Mouse (Mus musculus) ES-E14 (cell line): ENCODE results near the gene Mgat4a. TPM values are rescaled to one million over a fixed set of nuclear protein-coding genes. Genes with fewer than 3 reads are reported as not detected.

ENCODE experiments used
- DNase-seq: peaks from one replicate; pipeline ENCODE4 v3.0.0-alpha.2; 2013; ENCODE audit warnings: low read depth, low spot score
- H3K27ac ChIP-seq: 2 replicates; pipeline ENCODE4 v1.5.1; 2012; ENCODE audit warnings: low read depth, mild to moderate bottlenecking, low read length, moderate library complexity, mixed read lengths; ENCODE audit not compliant: poor library complexity, insufficient read depth, severe bottlenecking
- H3K36me3 ChIP-seq: 2 replicates; pipeline ENCODE4 v1.6.1; 2012; ENCODE audit warnings: mild to moderate bottlenecking, low read length, moderate library complexity, mixed read lengths; ENCODE audit not compliant: control insufficient read depth, poor library complexity, insufficient read depth, severe bottlenecking
- H3K4me1 ChIP-seq, 2 experiments: fragments of 150-350 bp in 1 of 2; sonication (generic) in 1 of 2; 2 replicates each; pipeline ENCODE4 v1.6.1; 2012; ENCODE audit warnings: low read length in 2 of 2, mild to moderate bottlenecking in 1 of 2, mixed read lengths in 1 of 2; ENCODE audit not compliant: control insufficient read depth in 2 of 2, insufficient read depth in 2 of 2, poor library complexity in 1 of 2
- H3K4me3 ChIP-seq, 2 experiments: fragments of 150-350 bp in 1 of 2; sonication (generic) in 1 of 2; 2 replicates each; pipeline ENCODE4 v1.5.1; 2012; ENCODE audit warnings: low read length in 2 of 2, low read depth in 1 of 2, mild to moderate bottlenecking in 1 of 2, mixed read lengths in 1 of 2; ENCODE audit not compliant: insufficient read depth in 1 of 2, poor library complexity in 1 of 2, severe bottlenecking in 1 of 2
- H3K9ac ChIP-seq: 2 replicates; pipeline ENCODE4 v1.6.1; 2012; ENCODE audit warnings: low read depth, mild to moderate bottlenecking, low read length, mixed read lengths; ENCODE audit not compliant: poor library complexity, insufficient read depth, severe bottlenecking
- H3K9me3 ChIP-seq: fragments of 150-350 bp; sonication (generic); 2 replicates; pipeline ENCODE4 v1.6.1; 2012; ENCODE audit warnings: low read depth, mild to moderate bottlenecking, low read length; ENCODE audit not compliant: control insufficient read depth, insufficient read depth
- CHD2 ChIP-seq: IDR thresholded peaks from 2 replicates; pipeline ENCODE4 v1.6.1; 2014; ENCODE audit warnings: mild to moderate bottlenecking, low read depth, low read length, inconsistent platforms
- HCFC1 ChIP-seq: IDR thresholded peaks from 2 replicates; pipeline ENCODE4 v1.6.1; 2012; ENCODE audit warnings: low read length, inconsistent platforms, borderline replicate concordance; ENCODE audit not compliant: insufficient read depth
- MAFK ChIP-seq: IDR thresholded peaks from 2 replicates; pipeline ENCODE4 v1.6.1; 2014; ENCODE audit warnings: mild to moderate bottlenecking, low read depth, low read length, inconsistent platforms; ENCODE audit not compliant: insufficient read depth
- ZC3H11A ChIP-seq: IDR thresholded peaks from 2 replicates; pipeline ENCODE4 v1.6.1; 2012; ENCODE audit warnings: low read depth, mild to moderate bottlenecking, inconsistent platforms, low read length, borderline replicate concordance
- ZNF384 ChIP-seq: IDR thresholded peaks from 2 replicates; pipeline ENCODE4 v1.6.1; 2012; ENCODE audit warnings: low read depth, low read length, inconsistent platforms
- in situ Hi-C, 2 experiments: fragments of 600-800 bp; cut with MboI; formaldehyde crosslinking; loops; one replicate each; pipeline ENCODE4 v1.15.1; 2025; ENCODE audit warnings: low sequenced_read_pairs in 2 of 2, inconsistent platforms in 1 of 2; ENCODE audit not compliant: unreplicated experiment in 2 of 2
- total RNA-seq: library from RNA; depleted of rRNA; stranded (reverse); fragments of 300-350 nt; gene quantifications from 2 replicates; pipeline ENCODE4 v1.2.3, GENCODE M21; 2012

Gene Mgat4a
- total RNA-seq, 1 experiment, result 9.8 TPM

DNA sequence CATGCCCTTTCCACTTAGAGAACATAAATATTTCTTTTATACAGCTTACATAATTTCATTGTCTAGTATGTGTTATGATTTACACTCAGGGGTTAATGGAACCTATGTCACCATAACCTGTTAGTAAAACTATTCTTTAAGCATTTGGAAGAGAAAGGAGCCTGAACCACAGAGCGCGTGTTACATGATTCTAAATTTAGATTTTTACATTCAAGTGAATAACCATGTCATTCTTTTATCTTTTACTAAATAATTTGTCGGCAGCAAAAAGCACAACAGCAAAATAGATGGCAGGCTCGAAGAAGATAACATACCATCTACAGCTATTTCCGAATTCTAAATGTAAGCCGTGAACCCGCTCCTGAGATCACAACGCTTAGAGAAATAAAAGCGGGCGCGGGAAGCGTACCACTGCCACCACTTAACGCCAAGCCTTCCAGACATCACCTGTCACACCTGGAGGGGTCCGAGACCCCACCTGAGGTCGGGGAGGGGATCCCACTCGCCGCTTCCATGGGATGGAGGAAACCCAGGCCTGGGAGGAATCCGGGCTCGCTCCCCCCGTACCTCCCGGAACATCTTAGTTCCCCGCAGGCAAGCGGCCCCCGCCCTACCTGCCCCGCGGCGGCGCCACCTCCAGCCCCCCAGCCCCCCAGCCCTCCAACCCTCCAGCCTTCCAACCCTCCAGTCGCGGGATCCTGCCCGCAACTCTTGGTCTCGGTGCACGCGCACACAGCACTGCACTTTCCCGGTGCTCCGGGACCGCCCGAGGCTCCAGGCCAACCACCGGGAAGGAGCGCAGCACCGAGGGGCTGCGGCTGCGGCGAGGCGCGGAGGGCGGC is 627 bp downstream of the Mgat4a start:
- TF ChIP-seq ZC3H11A (no peak), CHD2 (no peak), ZNF384 (no peak), MAFK (no peak), HCFC1 (no peak)
- peak; percentile 13 for DNase-seq
- peaks cover 0 to 7% of the 10 kb centered on the region in 2 experiments; a peak in 1 of 4 replicates for H3K4me1 ChIP-seq
- H3K9me3 ChIP-seq, result no peaks in the 10 kb centered on the region
- H3K4me3 ChIP-seq, result peak overlapping the region; percentile 92 to 96
- no peak overlapping the region for H3K27ac ChIP-seq
- in situ Hi-C loops, result no loop called here
- peaks cover 3% of the 10 kb centered on the region; the same call in 1 of the 2 replicates for H3K36me3 ChIP-seq
- H3K9ac ChIP-seq, result peak overlapping the region; percentile 89

DNA sequence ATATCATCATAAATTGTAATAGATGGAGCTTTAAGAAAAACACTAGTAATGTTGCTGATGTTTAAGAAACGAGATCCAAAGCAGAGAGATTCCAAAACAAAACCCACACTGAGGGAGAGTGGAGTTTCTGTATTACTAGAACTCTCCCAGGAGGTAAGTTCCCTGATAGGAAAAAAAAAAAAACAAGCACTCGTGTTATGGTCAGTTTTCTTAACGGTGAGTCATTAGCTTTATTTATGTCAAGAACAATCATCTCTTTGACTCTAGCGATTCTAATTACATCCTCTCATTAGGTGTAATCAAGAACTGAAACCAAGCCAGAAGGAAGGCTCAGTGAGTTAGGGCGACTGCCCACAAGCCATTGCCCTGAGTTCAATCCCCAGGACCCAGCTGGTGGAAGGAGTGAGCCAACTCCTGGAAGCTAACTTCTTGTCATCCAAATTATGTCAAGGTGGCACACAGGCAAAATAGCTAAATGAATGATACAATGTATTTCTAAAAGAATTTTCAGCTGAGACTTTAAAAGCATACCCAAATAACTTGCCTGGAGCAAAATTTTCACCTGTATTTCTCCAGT is 6.2 kb downstream of the Mgat4a start:
- H3K36me3 ChIP-seq, result peaks cover 3% of the 10 kb centered on the region; the same call in 1 of the 2 replicates
- no peak overlapping the region for H3K27ac ChIP-seq
- in situ Hi-C loops, result no loop called here
- H3K9ac ChIP-seq, result no peak overlapping the region
- H3K4me1 ChIP-seq, result no peaks in the 10 kb centered on the region
- no peak for DNase-seq
- no peak overlapping the region for H3K4me3 ChIP-seq
- H3K9me3 ChIP-seq, result no peaks in the 10 kb centered on the region
- TF ChIP-seq ZC3H11A (no peak), MAFK (no peak), HCFC1 (no peak), ZNF384 (no peak), CHD2 (no peak)

DNA sequence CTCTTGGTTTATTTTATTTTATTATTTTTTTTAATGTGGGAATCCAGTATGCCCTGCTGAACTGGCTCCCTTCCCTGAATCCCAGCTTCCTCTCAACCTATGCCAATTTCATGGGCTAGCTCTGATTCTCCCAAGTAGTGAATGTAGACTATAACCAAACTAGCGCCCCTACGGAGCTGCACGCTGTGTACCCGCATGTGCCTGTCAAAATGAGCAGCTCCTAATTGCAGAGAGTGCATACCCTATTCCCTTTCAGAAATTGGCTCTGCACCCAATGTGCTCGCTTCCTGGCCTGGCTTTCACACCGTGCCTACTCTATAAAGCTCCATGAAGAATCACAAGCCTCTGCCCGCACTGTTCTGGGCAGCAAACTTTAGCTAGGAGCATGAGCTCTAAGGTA is 7.6 kb downstream of the Mgat4a start:
- H3K4me1 ChIP-seq, result peaks cover 0 to 6% of the 10 kb centered on the region in 2 experiments; a peak in 1 of 4 replicates
- H3K9ac ChIP-seq, result no peak overlapping the region
- H3K36me3 ChIP-seq, result peaks cover 3% of the 10 kb centered on the region; the same call in 1 of the 2 replicates
- in situ Hi-C loops, result no loop called here
- DNase-seq, result no peak
- no peaks in the 10 kb centered on the region for H3K9me3 ChIP-seq
- TF ChIP-seq CHD2 (no peak), ZNF384 (no peak), HCFC1 (no peak), ZC3H11A (no peak), MAFK (no peak)
- no peak overlapping the region for H3K27ac ChIP-seq
- no peak overlapping the region for H3K4me3 ChIP-seq

DNA sequence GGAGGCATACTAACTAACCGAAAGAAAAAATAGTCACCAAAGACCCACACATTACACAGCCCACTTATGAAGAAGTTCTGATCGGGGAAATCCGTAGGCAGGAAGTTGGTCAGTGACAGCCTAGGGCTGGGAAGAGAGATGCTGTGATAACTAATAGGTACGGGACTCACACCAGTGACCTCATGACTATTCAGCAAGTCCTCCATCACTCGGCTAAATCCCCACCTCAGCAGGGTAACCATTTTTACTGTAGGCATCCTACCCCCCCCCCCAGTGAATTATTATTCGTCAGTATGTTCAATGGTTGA is 8.3 kb downstream of the Mgat4a start:
- Histone ChIP-seq H3K27ac (no peak overlapping the region), H3K9me3 (no peaks in the 10 kb centered on the region), H3K4me3 (no peak overlapping the region), H3K36me3 (peaks cover 3% of the 10 kb centered on the region; the same call in 1 of the 2 replicates), H3K4me1 (peaks cover 0 to 9% of the 10 kb centered on the region in 2 experiments; a peak in 1 of 4 replicates), H3K9ac (no peak overlapping the region)
- DNase-seq, result no peak
- no peak for TF ChIP-seq ZC3H11A
- no peak for TF ChIP-seq ZNF384
- no peak for TF ChIP-seq MAFK
- TF ChIP-seq HCFC1, result no peak
- TF ChIP-seq CHD2, result no peak
- in situ Hi-C loops, result no loop called here
